In genomic region chr17:28084964-28085363, GRCm38 (mm10) we compare ENCODE assay signal across 8 mouse cellular contexts. TPM values are rescaled to one million over a fixed set of nuclear protein-coding genes. Genes with fewer than 3 reads are reported as not detected.
DNase-seq lines count a peak whose midpoint lies in the region; ATAC-seq and TF ChIP-seq lines count a peak whose summit lies in the region.

No protein-coding gene starts in this region.

- H3K4me2 ChIP-seq in hindbrain, postnatal 0 days (ENCODE audit: low read depth, low read length): peak overlapping the region; percentile 35; the same call in 1 of the 2 replicates

- no peak overlapping the region for H3K9ac ChIP-seq in hindbrain, postnatal 0 days (replicated peaks; ENCODE audit: low read length)

- H3K27me3 ChIP-seq in hindbrain, postnatal 0 days (ENCODE audit: insufficient read depth, low read length): no peaks in the 10 kb centered on the region

- peak overlapping the region; percentile 82 for H3K27ac ChIP-seq in gastrocnemius, adult 2 months
- H3K27ac ChIP-seq in hindbrain, postnatal 0 days: no peak overlapping the region

- peak; percentile 64; the same call in 1 of the 2 replicates for ATAC-seq in hindbrain, postnatal 0 days
- ATAC-seq in megakaryocyte, adult 5-6 weeks (ENCODE audit: poor library complexity, severe bottlenecking): peak; percentile 95

- no peaks in the 10 kb centered on the region for H3K4me1 ChIP-seq in hindbrain, postnatal 0 days (ENCODE audit: insufficient read depth, low read length)

- H3K36me3 ChIP-seq in hindbrain, postnatal 0 days (ENCODE audit: insufficient read depth, low read length): no peaks in the 10 kb centered on the region

- intact Hi-C loops in gastrocnemius, adult 2 months (cut with DNase I): loop anchor here (1.0 kb wide), 2 partner anchors 48 to 78 kb away; no protein-coding TSS in a partner anchor

- DNase-seq in WW6 (ENCODE audit: low read depth, low spot score): peak; percentile 75
- DNase-seq in cerebellum, postnatal 4 days (ENCODE audit: low spot score in 2 of 2): peak; percentile 93
- peak; percentile 93 for DNase-seq in gastrocnemius, adult 2 months
- peak; percentile 94 for DNase-seq in hindbrain, postnatal 0 days (ENCODE audit: low spot score)
- peak; percentile 89 to 94 for DNase-seq in left cerebral cortex, adult 18-20 months (ENCODE audit: low spot score in 2 of 2)
- peak; percentile 89 for DNase-seq in right cerebral cortex, adult 18-20 months
- DNase-seq in urinary bladder, adult 2 months (ENCODE audit: low spot score): peak; percentile 83

- peak overlapping the region; percentile 51 for H3K4me3 ChIP-seq in gastrocnemius, adult 2 months
- H3K4me3 ChIP-seq in hindbrain, postnatal 0 days (ENCODE audit: low read length): no peak overlapping the region

- H3K9me3 ChIP-seq in hindbrain, postnatal 0 days (ENCODE audit: low read length): no peaks in the 10 kb centered on the region

- WGBS in hindbrain, postnatal 0 days: 1% methylated on average over 16 of the region's 16 CpGs

- TF ChIP-seq CTCF in gastrocnemius, adult 2 months (IDR thresholded peaks at IDR 0.05): peak; percentile 99
- peak; percentile 98 for TF ChIP-seq CTCF in hindbrain, postnatal 0 days (IDR thresholded peaks at IDR 0.05; ENCODE audit: low read depth)

RNA-seq across cellular contexts. Expression of gene Tcp11, which starts 4.5 kb away (rescaled TPM):
- not detected for total RNA-seq in gastrocnemius, adult 2 months (2021)
- 2.9 and 3.6 TPM in 2 replicates for total RNA-seq in hindbrain, postnatal 0 days (2014; rRNA removed)
- polyA plus RNA-seq in hindbrain, postnatal 0 days (2015; fragmentation: Nextera tagmentation; extraction: Ambion mirVana): 1.9 and 2.0 TPM in 2 replicates
- 1 to 10 TPM in 1 of 2 experiments, under 1 TPM in 1; 0.68 to 1.1 TPM for total RNA-seq in left cerebral cortex, adult 18-20 months (2021)
- total RNA-seq in megakaryocyte, adult 5-6 weeks (2015): 0.11 and 1.1 TPM in 2 replicates
- 0.66 TPM in 1 of 2 replicates, not detected in the other for total RNA-seq in megakaryocyte, adult 5-6 weeks (2017)
- 0.19 and 0.43 TPM in 2 replicates for polyA plus RNA-seq in urinary bladder, adult 2 months (2012; rRNA removed)

RNA-seq across cellular contexts. Expression of gene Scube3, which starts 57.0 kb away (rescaled TPM):
- total RNA-seq in gastrocnemius, adult 2 months (2021): under 1 TPM; 0.17 to 0.20 TPM
- total RNA-seq in hindbrain, postnatal 0 days (2014; rRNA removed): 10.7 and 10.9 TPM in 2 replicates
- polyA plus RNA-seq in hindbrain, postnatal 0 days (2015; fragmentation: Nextera tagmentation; extraction: Ambion mirVana): 2.1 TPM in 2 replicates
- 1 to 10 TPM; 2.8 to 2.9 TPM for total RNA-seq in left cerebral cortex, adult 18-20 months (2021)
- not detected in 2 replicates for total RNA-seq in megakaryocyte, adult 5-6 weeks (2015)
- not detected in 2 replicates for total RNA-seq in megakaryocyte, adult 5-6 weeks (2017)
- 1.6 and 1.8 TPM in 2 replicates for polyA plus RNA-seq in urinary bladder, adult 2 months (2012; rRNA removed)
